Mouse (Mus musculus): ENCODE measurements at regions not wholly inside any gene's neighbourhood (a gene's known extent, or its start where the extent isn't known, plus 50 kb on each side); places are given as distances from the start of the nearest gene placed in this dataset.

GRCm38 (mm10) chr9:122610918-122611317 lies 136.2 kb upstream of the Topaz1 start:
- peak; percentile 71 to 80 for DNase-seq (ENCODE audit: low spot score in 2 of 2)
- intact Hi-C loops (cut with DNase I): loop anchor here (10.0 kb wide), 1 partner anchor 74 kb away; no protein-coding TSS in a partner anchor

- DNase-seq (ENCODE audit: low spot score in 2 of 2): no peak
- intact Hi-C loops (cut with DNase I): loop anchor here (10.0 kb wide), 1 partner anchor 70 kb away; no protein-coding TSS in a partner anchor
These were observed 132.4 kb upstream of the Topaz1 start for GRCm38 (mm10) chr9:122614579-122615252.

GRCm38 (mm10) chr9:122615351-122615750 lies 131.8 kb upstream of the Topaz1 start:
- intact Hi-C loops (cut with DNase I): loop anchor here (10.0 kb wide), 1 partner anchor 69 kb away; no protein-coding TSS in a partner anchor

GRCm38 (mm10) chr9:122617793-122618192 lies 129.4 kb upstream of the Topaz1 start:
- no peak for DNase-seq (ENCODE audit: low spot score in 2 of 2)
- intact Hi-C loops (cut with DNase I): loop anchor here (10.0 kb wide), 1 partner anchor 67 kb away; no protein-coding TSS in a partner anchor

More at GRCm38 (mm10) chr9:122615351-122615750, 131.8 kb upstream of the Topaz1 start:
- DNase-seq (ENCODE audit: low spot score in 2 of 2): no peak

GRCm38 (mm10) chr9:122625081-122625480 lies 122.1 kb upstream of the Topaz1 start:
- intact Hi-C loops (cut with DNase I): no loop called here
- DNase-seq (ENCODE audit: low spot score in 2 of 2): no peak

- DNase-seq (ENCODE audit: low spot score in 2 of 2): no peak
- intact Hi-C loops (cut with DNase I): no loop called here
These were observed 120.8 kb upstream of the Topaz1 start for GRCm38 (mm10) chr9:122626346-122626745.

- peak; percentile 74 to 82 for DNase-seq (ENCODE audit: low spot score in 2 of 2)
- intact Hi-C loops (cut with DNase I): loop anchor here (1.0 kb wide), 1 partner anchor 57 kb away; no protein-coding TSS in a partner anchor
These were observed 117.8 kb upstream of the Topaz1 start for GRCm38 (mm10) chr9:122629171-122629904.

- no peak for DNase-seq (ENCODE audit: low spot score in 2 of 2)
These were observed 115.4 kb upstream of the Topaz1 start for GRCm38 (mm10) chr9:122631793-122632192.

GRCm38 (mm10) chr9:122633484-122633883 lies 113.7 kb upstream of the Topaz1 start:
- DNase-seq (ENCODE audit: low spot score in 2 of 2): no peak
- intact Hi-C loops (cut with DNase I): no loop called here

More at GRCm38 (mm10) chr9:122631793-122632192, 115.4 kb upstream of the Topaz1 start:
- intact Hi-C loops (cut with DNase I): no loop called here

- no peak for DNase-seq (ENCODE audit: low spot score in 2 of 2)
- intact Hi-C loops (cut with DNase I): no loop called here
These were observed 111.8 kb upstream of the Topaz1 start for GRCm38 (mm10) chr9:122635138-122635964.

GRCm38 (mm10) chr9:122637591-122637990 lies 109.6 kb upstream of the Topaz1 start:
- intact Hi-C loops (cut with DNase I): no loop called here
- DNase-seq (ENCODE audit: low spot score in 2 of 2): no peak

GRCm38 (mm10) chr9:122639239-122639638 lies 107.9 kb upstream of the Topaz1 start:
- no peak for DNase-seq (ENCODE audit: low spot score in 2 of 2)
- intact Hi-C loops (cut with DNase I): no loop called here

GRCm38 (mm10) chr9:122642913-122643312 lies 104.2 kb upstream of the Topaz1 start:
- intact Hi-C loops (cut with DNase I): no loop called here
- peak in 1 of 2 experiments; percentile 52 for DNase-seq (ENCODE audit: low spot score in 2 of 2)

- no peak for DNase-seq (ENCODE audit: low spot score in 2 of 2)
- intact Hi-C loops (cut with DNase I): no loop called here
These were observed 101.6 kb upstream of the Topaz1 start for GRCm38 (mm10) chr9:122645569-122645968.

- intact Hi-C loops (cut with DNase I): no loop called here
- no peak for DNase-seq (ENCODE audit: low spot score in 2 of 2)
These were observed 96.3 kb upstream of the Topaz1 start for GRCm38 (mm10) chr9:122650862-122651261.

GRCm38 (mm10) chr9:122655583-122655982 lies 91.6 kb upstream of the Topaz1 start:
- DNase-seq (ENCODE audit: low spot score in 2 of 2): no peak
- intact Hi-C loops (cut with DNase I): no loop called here

GRCm38 (mm10) chr9:122660050-122660449 lies 87.1 kb upstream of the Topaz1 start:
- intact Hi-C loops (cut with DNase I): no loop called here
- DNase-seq (ENCODE audit: low spot score in 2 of 2): no peak

- intact Hi-C loops (cut with DNase I): no loop called here
- no peak for DNase-seq (ENCODE audit: low spot score in 2 of 2)
These were observed 80.0 kb upstream of the Topaz1 start for GRCm38 (mm10) chr9:122666978-122667645.

- intact Hi-C loops (cut with DNase I): no loop called here
- no peak for DNase-seq (ENCODE audit: low spot score in 2 of 2)
These were observed 79.5 kb upstream of the Topaz1 start for GRCm38 (mm10) chr9:122667646-122667981.

All from left cerebral cortex, postnatal 36 days (tissue).